Mouse (Mus musculus) cerebellum, adult 9-11 months (tissue): ENCODE measurements at regions not wholly inside any gene's neighbourhood (a gene's known extent, or its start where the extent isn't known, plus 50 kb on each side); places are given as distances from the start of the nearest gene placed in this dataset.
A peak's percentile ranks its signal among the peaks of the same experiment; 100 is the strongest.

ENCODE experiments used
- DNase-seq: peaks from one replicate; pipeline ENCODE4 v3.0.0; 2022

GRCm38 (mm10) chr4:47746498-47747190, 272.2 kb downstream of the Sec61b start:
- DNase-seq = no peak

DNA sequence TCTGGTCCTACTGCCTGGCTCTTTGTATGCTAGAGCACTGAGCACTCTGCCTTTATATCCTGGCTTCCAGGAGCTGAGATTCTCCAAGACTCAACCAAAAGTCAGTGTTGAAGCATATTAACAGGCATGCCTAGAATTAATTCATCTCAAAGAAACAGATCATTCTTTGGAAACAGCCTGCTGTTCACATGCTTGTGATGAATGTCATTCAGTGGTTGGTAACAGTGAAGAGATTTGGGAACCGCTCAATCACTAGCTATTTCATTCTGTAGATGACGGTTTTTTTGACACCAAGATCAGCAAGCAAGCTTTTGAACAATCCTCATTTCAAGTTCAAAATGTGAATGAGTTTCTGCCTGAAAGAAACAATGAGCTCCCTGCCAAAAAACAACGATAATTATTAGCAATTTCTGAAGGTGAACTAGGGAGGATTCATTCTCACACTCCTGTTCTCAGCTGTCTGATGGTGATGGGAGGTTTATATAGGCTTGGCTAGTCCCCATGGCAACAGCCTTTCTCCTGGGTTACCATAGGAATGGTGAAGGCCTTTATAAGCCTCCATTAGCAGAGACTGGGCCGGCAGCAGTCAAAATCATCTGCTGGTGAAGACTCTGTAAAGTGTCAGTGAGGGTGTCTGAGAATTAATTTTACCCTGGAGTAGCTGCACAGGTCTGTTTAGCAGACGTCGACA, 272.6 kb upstream of the Nr4a3 start:
- DNase-seq = no peak

GRCm38 (mm10) chr4:47774664-47775063, 270.3 kb upstream of the Nr4a3 start:
- no peak for DNase-seq

DNA sequence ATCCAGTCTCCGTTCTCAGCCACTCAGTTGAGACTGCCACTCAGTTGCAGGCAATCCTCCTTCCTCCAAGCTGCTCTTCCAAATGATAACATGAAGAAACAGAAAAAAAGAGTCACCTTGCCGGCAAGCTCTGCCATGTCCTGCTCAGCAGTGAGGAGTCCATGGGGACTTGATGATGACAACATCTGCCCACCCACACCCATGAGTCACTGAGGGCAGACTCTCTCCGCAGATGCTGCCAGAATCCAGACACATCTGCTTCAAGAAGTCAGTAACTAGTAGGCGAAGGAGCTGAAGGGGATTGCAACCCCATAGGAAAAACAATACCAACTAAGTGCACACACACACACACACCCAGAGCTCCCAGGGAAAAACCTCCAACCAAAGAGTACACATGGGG, 263.9 kb upstream of the Nr4a3 start:
- no peak for DNase-seq

- no peak for DNase-seq
Observed at GRCm38 (mm10) chr4:47796977-47797376, 248.0 kb upstream of the Nr4a3 start.

GRCm38 (mm10) chr4:47799165-47799564, 245.8 kb upstream of the Nr4a3 start:
- DNase-seq = no peak

DNA sequence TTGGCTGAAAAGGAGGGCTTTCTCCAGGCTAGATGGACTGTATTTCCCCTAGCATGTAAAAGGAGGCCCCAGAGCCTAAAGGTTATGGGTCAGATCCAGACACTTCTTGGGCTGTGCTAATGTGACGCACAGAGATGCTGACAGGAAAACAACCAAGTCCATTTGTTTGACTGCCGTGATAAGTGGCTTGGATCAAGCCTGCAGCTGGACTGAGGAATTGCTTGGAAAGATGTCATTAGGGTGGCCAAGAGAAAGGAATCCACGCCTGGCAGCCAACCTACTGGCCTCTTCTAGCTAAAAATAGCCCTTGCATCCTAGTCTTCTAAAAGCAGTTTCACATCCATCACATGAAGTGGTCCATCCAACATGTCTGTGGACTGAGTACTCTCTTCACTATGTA, 241.8 kb upstream of the Nr4a3 start:
- no peak for DNase-seq

DNA sequence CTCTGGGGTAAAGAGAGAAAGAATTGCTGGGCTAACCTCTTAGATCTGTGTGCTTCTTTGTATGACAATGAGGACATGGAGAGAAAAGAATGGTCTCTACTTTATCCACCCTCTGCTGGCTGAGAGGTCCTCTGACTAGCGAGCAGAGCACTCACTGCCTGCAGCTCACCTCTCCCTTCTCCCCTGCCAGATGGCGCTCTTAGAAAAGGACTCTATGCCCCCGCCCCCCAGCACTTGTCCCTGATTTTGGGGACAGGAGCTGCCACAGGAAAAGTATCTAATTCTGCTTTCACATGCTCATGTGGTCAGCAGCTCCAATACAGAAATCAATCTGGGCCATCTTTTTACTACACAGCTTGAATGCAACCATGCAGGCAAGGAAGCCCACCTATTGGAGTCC, 237.1 kb upstream of the Nr4a3 start:
- DNase-seq = peak; percentile 31

- no peak for DNase-seq
Observed at GRCm38 (mm10) chr4:47814030-47814429, 230.9 kb upstream of the Nr4a3 start.

- no peak for DNase-seq
Observed at GRCm38 (mm10) chr4:47818371-47819159, 226.4 kb upstream of the Nr4a3 start.

- DNase-seq = no peak
Observed at GRCm38 (mm10) chr4:47820562-47820961, 224.4 kb upstream of the Nr4a3 start.

GRCm38 (mm10) chr4:47823299-47823698, 221.7 kb upstream of the Nr4a3 start:
- DNase-seq = no peak

GRCm38 (mm10) chr4:47824083-47824482, 220.9 kb upstream of the Nr4a3 start:
- no peak for DNase-seq

GRCm38 (mm10) chr4:47832905-47833304, 212.0 kb upstream of the Nr4a3 start:
- DNase-seq = no peak

GRCm38 (mm10) chr4:47838411-47838810, 206.5 kb upstream of the Nr4a3 start:
- no peak for DNase-seq

GRCm38 (mm10) chr4:47842128-47842656, 202.8 kb upstream of the Nr4a3 start:
- no peak for DNase-seq

- DNase-seq = no peak
Observed at GRCm38 (mm10) chr4:47845239-47845638, 199.7 kb upstream of the Nr4a3 start.

- no peak for DNase-seq
Observed at GRCm38 (mm10) chr4:47846389-47847318, 198.3 kb upstream of the Nr4a3 start.

- no peak for DNase-seq
Observed at GRCm38 (mm10) chr4:47861151-47861550, 183.8 kb upstream of the Nr4a3 start.

DNA sequence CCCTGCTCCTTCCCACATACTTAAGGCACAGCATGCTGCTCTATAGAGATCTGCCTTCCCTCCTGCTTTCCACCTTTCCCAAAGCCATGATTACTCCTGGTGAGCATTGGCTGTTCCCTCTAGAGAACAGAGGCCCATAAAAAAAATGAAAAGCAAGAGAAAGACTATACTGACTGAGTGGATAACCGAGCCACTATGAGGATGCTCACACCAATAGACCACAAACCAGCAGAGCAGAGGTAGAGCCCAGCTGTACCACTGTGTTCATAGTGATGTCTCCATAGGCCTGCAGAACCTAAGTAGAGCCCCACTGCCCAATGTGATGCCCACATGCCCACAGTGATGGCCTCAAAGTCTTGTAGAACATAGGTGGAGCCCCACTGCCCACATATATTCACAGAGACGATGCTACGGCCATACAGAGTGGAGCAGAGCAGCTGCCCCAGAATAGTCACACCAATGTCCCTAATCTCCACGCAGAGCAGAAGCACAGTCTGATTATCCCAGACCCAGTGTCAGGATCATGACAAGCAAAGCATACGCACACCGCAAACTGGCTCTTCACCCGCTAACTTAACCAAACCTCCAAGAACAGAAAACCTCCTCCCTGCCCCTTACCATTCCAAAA, 174.8 kb upstream of the Nr4a3 start:
- no peak for DNase-seq

DNA sequence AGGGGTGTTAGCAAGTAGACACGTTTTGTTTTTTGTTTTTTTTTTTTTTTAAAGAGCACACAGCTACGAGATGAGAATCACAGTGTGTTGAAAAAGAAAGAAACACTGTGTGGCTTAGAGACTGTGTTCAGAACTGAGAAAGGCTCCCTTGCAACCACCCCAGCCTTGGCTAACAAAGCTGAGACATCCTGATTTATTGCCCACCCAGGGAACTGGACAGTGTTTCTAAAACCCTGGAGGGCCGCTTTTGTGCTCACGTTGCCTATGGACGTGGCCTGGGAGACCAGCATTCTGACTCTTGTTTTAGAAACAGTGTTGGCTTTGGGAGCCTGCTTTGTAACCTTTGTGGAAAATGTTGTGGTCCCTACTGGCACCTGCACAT, 174.3 kb upstream of the Nr4a3 start:
- no peak for DNase-seq

- peak; percentile 73 for DNase-seq
Observed at GRCm38 (mm10) chr4:47881560-47881959, 163.4 kb upstream of the Nr4a3 start.
